Mouse (Mus musculus) lung, adult 2 months (tissue): Measurements from ENCODE around the gene Nav2.

Source experiments
- CTCF ChIP-seq: fragments of 200-500 bp; IDR thresholded peaks from 2 replicates; pipeline ENCODE4 v1.5.1; 2011; ENCODE audit warnings: mild to moderate bottlenecking, low read length, control low read depth; ENCODE audit not compliant: insufficient read depth
- POLR2A ChIP-seq: fragments of 200-500 bp; IDR thresholded peaks from 2 replicates; pipeline ENCODE4 v1.6.1; 2011; ENCODE audit warnings: low read depth, mild to moderate bottlenecking, control low read depth, low read length, borderline replicate concordance; ENCODE audit errors: extremely low read depth

- no peak for TF ChIP-seq POLR2A
- no peak for TF ChIP-seq CTCF
These were observed 149.9 kb downstream of the Nav2 start for GRCm38 (mm10) chr7:49058304-49059012.
